Mouse (Mus musculus) B cell, adult 67 days (primary cell): ENCODE results near the gene Ism2. TPM values are rescaled to one million over a fixed set of nuclear protein-coding genes. Genes with fewer than 3 reads are reported as not detected.

Experiments
- total RNA-seq, 2 experiments: library from RNA; stranded (reverse); gene quantifications; 4 replicates each; pipeline ENCODE4 v1.2.4; 2023

Gene Ism2
- total RNA-seq = not detected

GRCm38 (mm10) chr12:87299657-87300440 lies at the start of gene Ism2:
TSS of gene Ism2 (minus strand) at chr12:87299705.

GRCm38 (mm10) chr12:87266108-87266826 lies 33.2 kb downstream of the Ism2 start, which contains the start of the genes Vipas39 and Ahsa1:
TSS of gene Vipas39 (minus strand) at chr12:87266256.
TSS of gene Ahsa1 (plus strand) at chr12:87266479.

GRCm38 (mm10) chr12:87238632-87239031 lies 60.9 kb downstream of the Ism2 start, which contains the start of gene Noxred1:
TSS of gene Noxred1 (minus strand) at chr12:87238732.

Other genes with a start within 250 kb of the Ism2 start
- under 1 TPM; 0.55 to 0.56 TPM for gene Ngb, start 197.2 kb downstream of the Ism2 start, total RNA-seq
- 10 to 100 TPM; 17.2 to 20.8 TPM for gene Gstz1, start 152.5 kb downstream of the Ism2 start, total RNA-seq
- gene Pomt2, start 151.7 kb downstream of the Ism2 start, total RNA-seq = 1 to 10 TPM; 7.0 to 7.3 TPM
- 1 to 10 TPM; 1.3 to 2.2 TPM for gene Samd15, start 100.0 kb downstream of the Ism2 start, total RNA-seq
- 10 to 100 TPM; 41.6 to 43.2 TPM for gene Tmed8, start 99.3 kb downstream of the Ism2 start, total RNA-seq
- 10 to 100 TPM in 1 of 2 experiments, 1 to 10 TPM in 1; 9.0 to 12.5 TPM for gene Noxred1, start 61.0 kb downstream of the Ism2 start, total RNA-seq
- 10 to 100 TPM; 42.7 to 43.9 TPM for gene Vipas39, start 33.4 kb downstream of the Ism2 start, total RNA-seq
- 100 to 1,000 TPM; 100 to 141 TPM for gene Ahsa1, start 33.2 kb downstream of the Ism2 start, total RNA-seq
- 10 to 100 TPM; 85.3 to 95.0 TPM for gene Sptlc2, start 88.7 kb upstream of the Ism2 start, total RNA-seq
- 10 to 100 TPM; 42.5 to 54.8 TPM for gene Slirp, start 144.2 kb upstream of the Ism2 start, total RNA-seq
- gene Alkbh1, start 144.3 kb upstream of the Ism2 start, total RNA-seq = 100 to 1,000 TPM in 1 of 2 experiments, 10 to 100 TPM in 1; 81.2 to 104 TPM
- 10 to 100 TPM; 91.0 to 94.3 TPM for gene Snw1, start 172.6 kb upstream of the Ism2 start, total RNA-seq
- gene Gm5788, start 195.0 kb upstream of the Ism2 start, total RNA-seq = not detected
- gene Gm8300, start 214.6 kb upstream of the Ism2 start, total RNA-seq = not detected